Mouse (Mus musculus) adrenal gland, postnatal 10 days (tissue): ENCODE data around the gene Tfrc. TPM values are rescaled to one million over a fixed set of nuclear protein-coding genes. Genes with fewer than 3 reads are reported as not detected.

Source experiments
- DNase-seq: peaks from one replicate; pipeline ENCODE4 v3.0.0; 2021; ENCODE audit warnings: mixed read lengths
- total RNA-seq, 2 experiments: library from RNA; stranded (reverse); gene quantifications; 2 replicates each; pipeline ENCODE4 v1.2.3; 2021

The Tfrc gene
- total RNA-seq, 2 experiments from 2014 or later: 138 to 212 TPM

GRCm38 (mm10) chr16:32669243-32669642 lies 60.5 kb downstream of the Tfrc start:
- DNase-seq: no peak

DNA sequence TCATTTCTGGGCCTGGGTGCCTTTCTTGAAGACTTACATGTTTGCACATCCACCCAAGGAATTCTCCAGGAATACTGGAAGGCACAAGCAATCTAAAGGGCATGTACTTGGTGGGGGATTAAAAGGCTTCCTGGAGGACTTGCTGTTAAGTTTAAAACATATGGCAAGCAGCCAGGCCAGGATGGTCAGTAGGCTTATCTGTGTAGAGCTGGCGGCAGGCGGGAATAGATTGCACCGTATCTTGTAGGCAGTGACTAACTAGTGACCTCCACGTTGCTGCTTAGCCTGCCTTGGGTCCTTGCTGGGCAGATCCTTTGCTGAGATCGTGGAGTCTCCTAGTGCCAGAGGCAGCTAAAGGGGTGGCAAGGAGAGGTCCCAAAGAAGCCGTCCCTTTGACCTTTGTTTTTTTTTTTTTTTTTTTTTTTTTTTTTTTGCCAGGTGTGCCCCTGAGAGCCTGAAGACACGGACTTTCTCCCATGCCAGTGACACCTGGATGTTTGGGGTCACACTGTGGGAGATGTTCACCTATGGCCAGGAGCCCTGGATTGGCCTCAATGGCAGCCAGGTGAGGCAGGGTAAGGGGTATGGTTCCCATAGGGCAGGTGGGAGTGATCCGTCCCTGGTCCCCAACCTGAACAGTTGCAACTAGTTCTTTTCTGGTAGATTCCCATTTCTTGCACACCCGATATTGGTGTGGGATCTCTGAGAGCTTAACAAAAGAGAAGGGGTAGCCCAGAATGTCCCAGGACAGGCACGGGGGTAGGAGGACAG lies 61.8 kb downstream of the Tfrc start:
- DNase-seq: peak; percentile 47

GRCm38 (mm10) chr16:32671206-32671887 lies 62.6 kb downstream of the Tfrc start:
- no peak for DNase-seq

- DNase-seq: no peak
These were observed 63.5 kb downstream of the Tfrc start for GRCm38 (mm10) chr16:32672250-32672649.

DNA sequence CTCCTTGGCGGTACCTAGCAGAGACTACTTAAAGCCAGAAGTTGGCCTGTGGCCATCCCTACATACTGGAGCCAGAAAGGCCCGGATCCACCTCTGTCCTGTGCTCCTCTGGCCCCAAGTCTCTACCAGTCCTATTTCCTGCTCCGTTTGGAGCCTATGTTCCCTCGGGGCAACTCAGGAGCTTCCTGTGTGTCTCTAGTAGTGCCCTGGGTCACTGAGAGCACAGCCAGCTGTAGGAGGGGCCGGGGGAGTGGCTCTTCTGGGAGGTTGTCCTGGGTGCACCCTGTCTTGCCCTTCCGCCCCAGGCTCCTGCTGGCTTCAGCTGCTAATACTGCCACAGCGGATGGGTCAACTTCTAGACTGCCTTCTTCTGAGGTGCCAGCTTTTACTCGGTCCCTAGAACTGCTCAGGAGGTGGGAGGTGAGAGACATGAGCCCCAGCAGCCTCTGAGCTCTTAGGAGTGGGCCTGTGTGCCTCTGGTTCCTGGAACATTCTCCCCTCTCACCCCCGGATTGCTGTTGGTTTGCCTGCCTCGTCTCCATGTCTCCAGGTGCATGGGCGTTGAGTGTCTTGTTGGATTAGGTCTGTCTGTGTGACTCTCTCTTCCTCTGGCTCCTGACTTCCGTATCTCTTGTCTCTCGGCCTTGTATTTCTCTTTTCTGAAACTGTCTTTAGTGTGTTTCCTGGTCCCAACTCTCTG lies 64.3 kb downstream of the Tfrc start:
- DNase-seq: peak; percentile 68

- DNase-seq: no peak
These were observed 65.5 kb downstream of the Tfrc start for GRCm38 (mm10) chr16:32674121-32674740.

GRCm38 (mm10) chr16:32677040-32677700 lies 68.5 kb downstream of the Tfrc start:
- DNase-seq: no peak

DNA sequence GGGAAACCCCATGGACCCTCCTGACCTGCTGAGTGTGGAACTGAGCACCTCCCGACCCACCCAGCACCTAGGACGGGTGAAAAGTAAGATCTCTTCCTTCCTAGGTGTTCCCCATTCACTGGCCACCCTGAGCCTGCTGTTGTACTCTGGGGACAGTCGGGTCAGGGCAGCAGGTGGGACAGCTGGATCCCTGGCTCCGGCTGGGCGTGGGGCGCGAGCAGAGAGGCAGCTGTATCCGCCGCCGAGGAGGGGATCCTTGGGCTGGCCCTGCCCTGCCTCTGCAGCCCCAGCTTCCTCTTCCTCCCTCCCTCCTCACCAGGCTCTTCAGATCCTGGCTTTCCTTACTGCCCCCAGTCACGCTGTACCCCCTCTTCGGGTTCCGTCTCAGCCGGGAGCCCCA lies 69.2 kb downstream of the Tfrc start:
- no peak for DNase-seq

DNA sequence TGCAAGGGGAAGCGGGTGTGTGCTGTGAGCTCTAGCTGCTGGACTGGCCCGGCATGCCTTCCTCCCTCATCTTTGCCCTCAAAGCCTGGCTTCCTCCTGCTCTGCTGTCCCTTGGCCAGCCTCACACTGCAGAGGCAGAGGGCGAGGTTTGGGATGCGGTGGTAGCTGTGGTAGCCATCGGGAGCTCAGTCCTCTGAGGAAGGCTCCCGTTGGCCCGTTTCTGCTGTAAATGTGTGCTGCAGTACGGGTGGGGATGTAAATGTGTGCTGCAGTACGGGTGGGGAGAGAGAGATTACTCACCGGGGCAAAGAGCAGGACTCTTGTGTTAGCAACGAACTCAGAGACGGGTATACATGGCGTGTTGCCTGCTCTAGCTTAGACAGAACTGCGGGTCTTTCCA lies 70.1 kb downstream of the Tfrc start:
- no peak for DNase-seq

DNA sequence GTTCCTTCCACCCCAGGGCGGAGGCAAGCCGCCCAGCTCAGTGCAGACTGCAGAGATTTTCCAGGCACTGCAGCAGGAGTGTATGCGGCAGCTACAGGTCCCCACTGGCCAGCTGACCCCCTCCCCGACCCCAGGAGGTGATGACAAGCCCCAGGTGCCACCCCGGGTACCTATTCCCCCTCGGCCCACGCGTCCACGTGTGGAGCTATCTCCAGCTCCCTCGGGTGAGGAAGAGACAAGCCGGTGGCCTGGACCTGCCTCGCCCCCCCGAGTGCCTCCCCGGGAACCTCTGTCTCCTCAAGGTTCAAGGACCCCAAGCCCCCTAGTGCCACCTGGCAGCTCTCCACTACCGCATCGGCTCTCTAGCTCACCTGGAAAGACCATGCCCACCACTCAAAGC lies 71.3 kb downstream of the Tfrc start:
- DNase-seq: no peak

DNA sequence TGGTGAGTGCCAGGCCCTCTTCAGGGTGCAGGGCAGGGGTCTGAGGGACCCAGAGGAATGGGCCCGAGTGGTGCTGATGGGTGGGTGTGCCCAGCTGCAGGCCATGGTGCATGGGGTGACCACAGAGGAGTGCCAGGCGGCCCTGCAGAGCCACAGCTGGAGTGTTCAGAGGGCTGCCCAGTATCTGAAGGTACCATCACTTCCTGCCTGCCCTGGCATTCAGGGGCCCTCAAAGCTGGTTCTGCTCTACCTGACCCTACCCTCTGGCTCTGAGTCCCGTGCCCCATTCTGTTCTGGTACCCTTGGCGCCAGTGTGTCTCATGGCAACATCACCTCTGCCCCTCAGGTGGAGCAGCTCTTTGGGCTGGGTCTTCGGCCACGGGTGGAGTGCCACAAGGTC lies 72.1 kb downstream of the Tfrc start:
- DNase-seq: no peak

DNA sequence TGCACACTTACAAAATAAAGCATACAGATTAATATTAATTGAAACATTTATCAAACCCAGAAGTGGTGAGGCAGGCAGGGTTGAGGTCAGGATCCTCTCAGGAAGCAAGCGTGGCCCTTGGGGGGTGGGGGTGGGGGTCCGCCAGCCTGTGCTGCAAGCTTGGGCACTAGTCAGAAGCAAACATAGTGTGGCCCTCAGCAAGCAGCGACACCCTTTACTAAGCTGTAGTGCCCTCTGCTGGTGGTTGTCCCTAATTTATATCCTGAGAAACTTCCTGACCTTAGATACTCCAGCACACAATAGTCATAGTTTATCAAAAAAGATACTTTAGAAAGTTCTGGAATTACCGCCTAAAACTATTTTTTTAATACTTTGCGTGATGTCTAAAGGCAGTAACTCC lies 73.5 kb downstream of the Tfrc start:
- DNase-seq: peak; percentile 87

Other genes starting within 250 kb of the Tfrc start
- under 1 TPM in 1 of 2 experiments, not detected in 1; 0.42 TPM for gene Tm4sf19, start 208.4 kb upstream of the Tfrc start, total RNA-seq
- 1 to 10 TPM; 5.8 to 6.0 TPM for gene Tctex1d2, start 189.2 kb upstream of the Tfrc start, total RNA-seq
- gene Pcyt1a, start 178.0 kb upstream of the Tfrc start, total RNA-seq: 10 to 100 TPM; 73.1 to 78.1 TPM
- not detected for gene Slc51a, start 121.0 kb upstream of the Tfrc start, total RNA-seq
- gene Zdhhc19, start 112.7 kb upstream of the Tfrc start, total RNA-seq: not detected
- 10 to 100 TPM; 45.1 to 85.2 TPM for gene Tnk2, start 35.0 kb downstream of the Tfrc start, total RNA-seq
- gene Muc4, start 127.0 kb downstream of the Tfrc start, total RNA-seq: under 1 TPM; 0.12 to 0.27 TPM
- under 1 TPM; 0.21 to 0.33 TPM for gene Muc20, start 188.5 kb downstream of the Tfrc start, total RNA-seq
- not detected for gene Smbd1, start 201.6 kb downstream of the Tfrc start, total RNA-seq